Mouse (Mus musculus) layer of hippocampus, adult 8-10 months (tissue): ENCODE data around the gene Nme4. TPM values are rescaled to one million over a fixed set of nuclear protein-coding genes. Genes with fewer than 3 reads are reported as not detected.

Experiments used
- DNase-seq, 2 experiments: peaks; one replicate each; pipeline ENCODE4 v3.0.0; 2022; ENCODE audit warnings: low spot score in 2 of 2
- total RNA-seq, 4 experiments: library from RNA; stranded (reverse); gene quantifications; 2 replicates each; pipeline ENCODE4 v1.2.4; 2022

Nme4 gene
- total RNA-seq, 4 experiments from 2014 or later = 5.1 to 6.3 (median 5.4) TPM

DNA sequence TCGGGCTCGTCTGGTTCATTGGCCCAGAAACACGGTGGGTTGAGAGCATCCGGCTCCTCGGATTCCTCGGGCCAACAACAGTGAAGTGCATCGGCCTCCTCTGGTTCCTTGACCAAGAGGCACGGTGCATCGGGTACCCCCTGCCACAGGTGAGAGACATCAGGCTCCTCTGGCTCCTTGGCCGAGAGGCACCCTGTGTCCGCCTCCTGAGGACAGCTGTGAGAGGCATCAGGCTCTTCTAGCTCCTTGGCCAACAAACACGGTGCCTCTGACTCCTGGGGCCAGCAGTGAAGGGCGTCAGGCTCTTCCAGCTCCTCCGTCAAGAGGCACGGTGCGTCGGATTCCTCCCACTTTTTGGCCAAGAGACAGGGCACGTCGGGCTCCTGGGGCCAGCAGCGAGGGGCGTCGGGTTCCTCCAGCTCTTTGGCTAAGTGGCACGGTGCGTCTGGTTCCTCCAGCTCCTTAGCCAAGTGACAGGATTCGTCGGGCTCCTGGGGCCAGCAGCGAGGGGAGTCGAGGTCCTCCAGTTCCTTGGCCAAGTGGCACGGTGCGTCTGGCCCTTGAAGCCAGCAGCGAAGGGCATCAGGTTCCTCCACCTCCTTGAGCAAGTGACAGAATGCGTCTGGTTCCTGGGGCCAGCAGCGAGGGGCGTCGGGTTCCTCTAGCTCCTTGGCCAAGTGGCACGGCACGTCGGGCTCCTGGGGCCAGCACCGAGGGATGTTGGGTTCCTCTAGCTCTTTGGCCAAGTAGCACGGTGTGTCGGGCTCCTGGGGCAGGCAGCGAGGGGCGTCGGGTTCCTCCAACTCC is 27.2 kb downstream of the Nme4 start:
- DNase-seq = no peak

GRCm38 (mm10) chr17:26066488-26067020 is 28.8 kb downstream of the Nme4 start:
- no peak for DNase-seq

DNA sequence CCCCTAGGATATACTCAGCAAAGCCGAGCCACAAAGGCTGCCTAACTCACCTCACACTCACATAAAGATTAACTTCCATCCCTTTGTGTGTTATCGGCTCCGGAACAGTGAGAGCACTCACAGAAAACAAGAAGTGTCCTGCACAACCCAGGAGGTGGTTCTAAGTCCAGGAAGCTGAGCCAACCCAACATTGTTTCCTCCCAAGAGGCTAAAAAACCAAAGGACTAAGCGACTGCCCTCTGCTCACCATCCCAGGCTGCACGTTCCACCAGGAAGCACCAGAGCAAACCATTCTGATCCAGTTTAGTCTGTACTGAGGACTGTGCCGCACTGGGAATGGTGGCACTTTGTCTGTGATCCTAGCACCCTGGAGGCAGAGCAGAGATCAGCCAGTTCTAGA is 30.5 kb downstream of the Nme4 start:
- DNase-seq = no peak

DNA sequence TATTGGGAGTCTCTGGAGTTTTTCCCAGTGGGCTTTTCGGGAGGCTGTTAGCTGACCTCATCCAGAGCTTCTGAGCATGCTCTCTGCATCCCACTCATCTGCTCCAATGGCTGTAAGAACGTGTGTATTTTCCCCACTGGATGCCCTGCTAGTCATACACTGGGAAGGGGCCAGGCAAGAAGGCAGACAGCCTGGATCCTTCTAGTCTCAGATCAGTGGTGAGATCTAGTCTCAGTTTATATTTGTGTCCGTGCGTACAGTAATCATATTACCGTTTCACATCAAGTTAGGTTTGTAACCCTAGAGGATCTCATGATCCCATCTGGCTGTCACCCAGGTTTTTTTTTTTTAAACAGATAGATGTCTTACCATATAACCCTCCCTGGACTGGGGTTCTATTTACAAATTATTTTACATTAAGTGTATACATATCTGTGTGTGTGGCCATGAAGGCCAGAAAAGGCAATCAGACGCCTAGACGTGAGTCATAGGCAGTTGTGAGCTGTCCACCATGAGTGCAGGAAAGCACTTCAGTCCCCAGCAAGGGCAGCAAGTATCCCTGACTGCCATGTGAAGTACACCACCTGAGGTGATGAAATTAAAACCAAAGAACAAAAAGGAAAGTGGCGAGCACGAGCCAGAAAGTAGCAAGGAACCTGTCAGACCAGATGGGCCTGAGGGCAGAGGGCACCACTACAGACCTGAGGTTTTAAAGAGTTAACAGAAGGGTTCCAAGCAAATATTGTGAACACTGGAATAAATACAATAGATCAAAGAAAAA is 37.4 kb downstream of the Nme4 start:
- no peak for DNase-seq

- peak in 1 of 2 experiments; percentile 37 for DNase-seq
Measured at GRCm38 (mm10) chr17:26057278-26057677, 38.1 kb downstream of the Nme4 start.

DNA sequence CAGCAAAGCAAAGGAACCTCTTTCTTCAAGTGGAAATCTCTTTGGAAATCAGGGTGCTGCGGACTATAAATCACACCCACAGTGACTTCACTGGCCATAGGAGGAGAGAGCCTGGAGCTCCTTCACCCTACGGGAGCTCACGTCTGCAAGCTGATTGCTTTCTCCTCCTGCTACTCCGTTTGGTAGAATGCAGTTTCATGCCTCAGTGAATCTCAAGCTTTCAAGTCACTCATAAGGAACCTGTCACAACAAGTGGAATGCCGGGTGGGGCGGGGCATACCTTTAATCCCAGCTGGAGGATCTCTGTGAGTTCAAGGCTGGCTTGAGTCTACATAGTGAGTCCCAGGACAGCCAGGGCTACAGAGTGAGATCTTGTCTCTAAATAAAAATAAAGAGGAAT is 40.2 kb downstream of the Nme4 start:
- DNase-seq = no peak

- no peak for DNase-seq
Measured at GRCm38 (mm10) chr17:26054133-26054845, 41.1 kb downstream of the Nme4 start.

DNA sequence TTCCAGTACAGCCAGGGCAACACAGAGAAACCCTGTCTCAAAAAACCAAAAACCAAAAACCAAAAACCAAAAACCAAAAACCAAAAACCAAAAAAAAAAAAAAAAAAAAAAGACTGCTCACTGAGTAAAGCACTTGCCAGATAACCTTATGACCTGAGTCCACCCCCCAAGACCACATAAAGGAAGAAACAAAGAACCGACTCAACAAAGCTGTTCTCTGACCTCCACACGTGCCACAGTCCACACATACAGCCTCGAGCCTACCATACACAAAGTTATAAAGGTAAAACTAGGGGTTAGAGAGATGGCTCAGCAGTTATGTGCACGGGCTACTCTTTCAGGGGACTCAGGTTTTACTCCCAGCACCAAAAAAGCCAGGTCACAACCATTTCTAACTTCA is 42.7 kb downstream of the Nme4 start:
- DNase-seq = no peak

- no peak for DNase-seq
Measured at GRCm38 (mm10) chr17:26052074-26052473, 43.3 kb downstream of the Nme4 start.

- DNase-seq = no peak
Measured at GRCm38 (mm10) chr17:26048118-26048517, 47.3 kb downstream of the Nme4 start.

- DNase-seq = peak in 1 of 2 experiments; percentile 51
Measured at GRCm38 (mm10) chr17:26046253-26046997, 49.0 kb downstream of the Nme4 start.

- DNase-seq = no peak
Measured at GRCm38 (mm10) chr17:26045285-26045684, 50.1 kb downstream of the Nme4 start.

DNA sequence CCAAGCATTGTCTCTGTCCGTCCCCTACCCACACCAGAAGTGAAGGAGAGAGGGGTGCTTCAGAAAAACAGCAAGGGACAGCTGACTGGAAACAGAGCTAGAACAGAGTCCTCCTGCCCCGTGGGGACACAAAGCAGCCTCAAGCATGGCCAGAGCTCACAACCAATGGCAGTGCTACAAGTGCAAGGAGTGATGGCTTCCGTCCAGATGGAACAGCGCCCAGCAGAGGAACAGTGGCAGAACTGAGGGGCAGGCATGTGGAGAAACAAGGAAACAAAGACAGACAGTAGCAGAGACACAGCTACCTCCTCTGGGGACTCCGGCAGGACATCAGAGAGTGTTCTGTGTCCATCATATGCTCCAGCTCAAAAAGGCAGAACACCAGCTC is 52.2 kb downstream of the Nme4 start:
- DNase-seq = peak; percentile 83 to 86

DNA sequence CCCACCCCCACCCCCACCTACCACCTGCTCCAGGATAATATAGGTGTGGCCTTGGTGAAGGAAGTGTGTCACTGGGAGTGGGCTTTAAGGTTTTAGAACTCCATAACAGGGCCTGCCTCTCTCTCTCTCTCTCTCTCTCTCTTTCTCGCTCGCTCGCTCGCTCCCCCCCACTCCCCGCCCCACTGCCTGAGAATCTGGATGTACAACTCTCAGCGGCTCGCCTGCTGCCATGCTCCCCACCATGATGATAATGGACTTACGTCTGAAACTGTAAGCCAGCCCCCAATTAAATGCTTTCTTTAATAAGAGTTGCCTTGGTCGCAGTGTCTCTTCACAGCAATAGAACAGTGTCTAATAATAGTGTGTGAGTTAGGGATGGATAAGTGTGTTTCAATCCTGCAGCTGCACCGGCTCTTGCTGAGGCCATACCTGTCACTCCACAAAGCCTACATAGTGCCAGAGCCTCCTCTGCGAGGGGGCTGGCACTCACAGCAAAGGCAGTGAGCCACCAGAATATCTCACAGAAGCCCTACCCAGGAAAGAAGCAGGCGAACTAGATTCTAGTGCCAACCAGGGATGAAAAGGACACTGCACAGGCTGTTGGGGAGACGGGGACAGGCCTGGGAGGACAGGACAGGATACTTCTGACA is 52.7 kb downstream of the Nme4 start:
- no peak for DNase-seq

Other genes with a start within 250 kb of the Nme4 start
- gene Wdr90, start 234.1 kb downstream of the Nme4 start, total RNA-seq = 10 to 100 TPM; 19.0 to 28.8 (median 23.6) TPM
- gene Mcrip2, start 226.8 kb downstream of the Nme4 start, total RNA-seq = 10 to 100 TPM; 16.9 to 26.9 (median 21.5) TPM
- gene Mettl26, start 220.5 kb downstream of the Nme4 start, total RNA-seq = 10 to 100 TPM; 37.5 to 42.2 (median 39.1) TPM
- gene Wfikkn1, start 214.7 kb downstream of the Nme4 start, total RNA-seq = 1 to 10 TPM; 1.6 to 2.4 (median 1.9) TPM
- 10 to 100 TPM; 42.0 to 72.9 (median 46.4) TPM for gene Rab40c, start 175.9 kb downstream of the Nme4 start, total RNA-seq
- 100 to 1,000 TPM; 104 to 128 (median 120) TPM for gene Pigq, start 150.7 kb downstream of the Nme4 start, total RNA-seq
- 1 to 10 TPM in 1 of 4 experiments, under 1 TPM in 2, not detected in 1; 0.16 to 2.8 (median 0.28) TPM for gene Nhlrc4, start 150.6 kb downstream of the Nme4 start, total RNA-seq
- 1 to 10 TPM in 1 of 4 experiments, under 1 TPM in 3; 0.77 to 1.2 (median 0.88) TPM for gene A930017K11Rik, start 143.0 kb downstream of the Nme4 start, total RNA-seq
- 10 to 100 TPM; 45.4 to 61.2 (median 53.8) TPM for gene Capn15, start 109.8 kb downstream of the Nme4 start, total RNA-seq
- gene Rab11fip3, start 26.0 kb downstream of the Nme4 start, total RNA-seq = 100 to 1,000 TPM in 3 of 4 experiments, 10 to 100 TPM in 1; 96.5 to 113 (median 102) TPM
- 10 to 100 TPM; 27.6 to 31.2 (median 29.7) TPM for gene Decr2, start 5.3 kb downstream of the Nme4 start, total RNA-seq
- gene Tmem8, start 17.7 kb upstream of the Nme4 start, total RNA-seq = 10 to 100 TPM; 13.8 to 16.2 (median 15.5) TPM
- 10 to 100 TPM; 58.1 to 71.4 (median 62.0) TPM for gene Mrpl28, start 27.9 kb upstream of the Nme4 start, total RNA-seq
- gene Axin1, start 43.1 kb upstream of the Nme4 start, total RNA-seq = 10 to 100 TPM; 26.7 to 31.1 (median 29.5) TPM
- under 1 TPM in 2 of 4 experiments, not detected in 2; 0.32 to 0.54 TPM for gene Pdia2, start 103.5 kb upstream of the Nme4 start, total RNA-seq
- gene Rgs11, start 107.3 kb upstream of the Nme4 start, total RNA-seq = 10 to 100 TPM; 45.4 to 61.8 (median 55.1) TPM
- gene Arhgdig, start 112.2 kb upstream of the Nme4 start, total RNA-seq = 10 to 100 TPM; 59.6 to 69.7 (median 67.6) TPM
- gene Fam234a, start 148.6 kb upstream of the Nme4 start, total RNA-seq = 10 to 100 TPM; 19.4 to 25.6 (median 21.6) TPM
- 10 to 100 TPM; 70.6 to 97.4 (median 89.0) TPM for gene Luc7l, start 157.3 kb upstream of the Nme4 start, total RNA-seq